Mouse (Mus musculus): ENCODE results near the gene Ppp2r5e. TPM values are rescaled to one million over a fixed set of nuclear protein-coding genes. Genes with fewer than 3 reads are reported as not detected.

Ppp2r5e gene
- 10 to 100 TPM; 79.3 to 81.5 TPM for total RNA-seq (2021)
- long read RNA-seq, experiment 1, full-length matches to known transcripts, result 56 of 74 reads
- long read RNA-seq, experiment 1, partial matches to known transcripts, result 4 of 74 reads
- long read RNA-seq, experiment 1, other reads (novel, unspliced or antisense), result 14 of 74 reads
- long read RNA-seq, experiment 2, full-length matches to known transcripts, result 52 of 62 reads
- long read RNA-seq, experiment 2, partial matches to known transcripts, result 2 of 62 reads
- long read RNA-seq, experiment 2, other reads (novel, unspliced or antisense), result 8 of 62 reads

- DNase-seq (ENCODE audit: low spot score in 2 of 2), result peak; percentile 97 to 99
Observed at GRCm38 (mm10) chr12:75596154-75597002, at the start of gene Ppp2r5e. TSS of gene Ppp2r5e (minus strand) at chr12:75596245.

- DNase-seq (ENCODE audit: low spot score in 2 of 2), result no peak
Observed at GRCm38 (mm10) chr12:75645780-75646179, 49.7 kb upstream of the Ppp2r5e start.

GRCm38 (mm10) chr12:75641726-75642125 is 45.7 kb upstream of the Ppp2r5e start:
- DNase-seq (ENCODE audit: low spot score in 2 of 2), result no peak

GRCm38 (mm10) chr12:75638345-75638744 is 42.3 kb upstream of the Ppp2r5e start:
- DNase-seq (ENCODE audit: low spot score in 2 of 2), result no peak

GRCm38 (mm10) chr12:75637103-75637502 is 41.1 kb upstream of the Ppp2r5e start:
- DNase-seq (ENCODE audit: low spot score in 2 of 2), result no peak

- DNase-seq (ENCODE audit: low spot score in 2 of 2), result no peak
Observed at GRCm38 (mm10) chr12:75635771-75636430, 39.9 kb upstream of the Ppp2r5e start.

- no peak for DNase-seq (ENCODE audit: low spot score in 2 of 2)
Observed at GRCm38 (mm10) chr12:75629618-75630017, 33.6 kb upstream of the Ppp2r5e start.

GRCm38 (mm10) chr12:75623292-75623691 is 27.2 kb upstream of the Ppp2r5e start:
- DNase-seq (ENCODE audit: low spot score in 2 of 2), result no peak

GRCm38 (mm10) chr12:75622835-75623234 is 26.8 kb upstream of the Ppp2r5e start:
- no peak for DNase-seq (ENCODE audit: low spot score in 2 of 2)

- DNase-seq (ENCODE audit: low spot score in 2 of 2), result no peak
Observed at GRCm38 (mm10) chr12:75616841-75617240, 20.8 kb upstream of the Ppp2r5e start.

- DNase-seq (ENCODE audit: low spot score in 2 of 2), result no peak
Observed at GRCm38 (mm10) chr12:75616158-75616791, 20.2 kb upstream of the Ppp2r5e start.

- no peak for DNase-seq (ENCODE audit: low spot score in 2 of 2)
Observed at GRCm38 (mm10) chr12:75615556-75615955, 19.5 kb upstream of the Ppp2r5e start.

GRCm38 (mm10) chr12:75612711-75613110 is 16.7 kb upstream of the Ppp2r5e start:
- peak; percentile 24 to 31 for DNase-seq (ENCODE audit: low spot score in 2 of 2)

GRCm38 (mm10) chr12:75599490-75599889 is 3.4 kb upstream of the Ppp2r5e start:
- no peak for DNase-seq (ENCODE audit: low spot score in 2 of 2)

GRCm38 (mm10) chr12:75598988-75599387 is 2.9 kb upstream of the Ppp2r5e start:
- DNase-seq (ENCODE audit: low spot score in 2 of 2), result no peak

GRCm38 (mm10) chr12:75597707-75598106 is 1.7 kb upstream of the Ppp2r5e start:
- peak in 1 of 2 experiments; percentile 48 for DNase-seq (ENCODE audit: low spot score in 2 of 2)

- peak in 1 of 2 experiments; percentile 12 for DNase-seq (ENCODE audit: low spot score in 2 of 2)
Observed at GRCm38 (mm10) chr12:75595291-75596153, 523 bp downstream of the Ppp2r5e start.

- no peak for DNase-seq (ENCODE audit: low spot score in 2 of 2)
Observed at GRCm38 (mm10) chr12:75594404-75594803, 1.6 kb downstream of the Ppp2r5e start.

GRCm38 (mm10) chr12:75593817-75594216 is 2.2 kb downstream of the Ppp2r5e start:
- no peak for DNase-seq (ENCODE audit: low spot score in 2 of 2)

- no peak for DNase-seq (ENCODE audit: low spot score in 2 of 2)
Observed at GRCm38 (mm10) chr12:75587501-75587900, 8.5 kb downstream of the Ppp2r5e start.

All from layer of hippocampus, postnatal 14 days (tissue).